Mouse (Mus musculus) cerebellum, adult 9-10 months (tissue): ENCODE data around the gene Rab4b.

Source experiments
- DNase-seq: peaks from one replicate; pipeline ENCODE4 v3.0.0; 2022

The Rab4b gene

GRCm38 (mm10) chr7:27178324-27179216 lies at the start of gene Rab4b:
Gene Rab4b (minus strand): TSS chr7:27178896.
- DNase-seq, result peak; percentile 100

DNA sequence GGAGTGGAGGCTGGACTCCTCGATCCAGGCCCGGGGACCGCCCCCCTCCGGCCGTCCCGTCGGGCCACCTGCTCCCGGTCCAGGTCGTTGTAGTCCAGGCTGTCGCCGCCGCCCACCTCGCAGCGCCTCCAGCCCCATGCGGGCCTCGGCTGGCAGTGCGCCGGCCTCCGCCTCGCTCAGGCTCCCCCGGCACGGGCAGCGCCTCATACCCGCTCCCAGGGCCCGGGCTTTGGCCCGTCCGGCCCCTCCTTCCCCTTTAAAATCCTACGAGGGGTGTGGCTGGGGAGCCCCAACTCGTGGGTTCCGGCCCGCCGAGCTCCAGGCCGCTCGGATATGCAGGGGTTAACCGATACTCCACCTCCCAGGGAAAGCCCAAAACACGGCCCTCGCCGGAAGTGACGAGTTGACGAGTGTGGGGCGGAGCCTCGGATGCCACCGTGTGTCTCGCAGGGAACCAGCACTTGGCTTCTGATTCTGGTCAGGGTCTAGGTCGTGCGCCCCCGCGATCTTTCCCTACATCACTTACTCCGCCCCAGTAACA lies 49.7 kb upstream of the Rab4b start, which contains the start of gene Itpkc:
Itpkc (minus strand) TSS at position 381 of the 541 bp plus-strand sequence.
- peak; percentile 89 for DNase-seq

DNA sequence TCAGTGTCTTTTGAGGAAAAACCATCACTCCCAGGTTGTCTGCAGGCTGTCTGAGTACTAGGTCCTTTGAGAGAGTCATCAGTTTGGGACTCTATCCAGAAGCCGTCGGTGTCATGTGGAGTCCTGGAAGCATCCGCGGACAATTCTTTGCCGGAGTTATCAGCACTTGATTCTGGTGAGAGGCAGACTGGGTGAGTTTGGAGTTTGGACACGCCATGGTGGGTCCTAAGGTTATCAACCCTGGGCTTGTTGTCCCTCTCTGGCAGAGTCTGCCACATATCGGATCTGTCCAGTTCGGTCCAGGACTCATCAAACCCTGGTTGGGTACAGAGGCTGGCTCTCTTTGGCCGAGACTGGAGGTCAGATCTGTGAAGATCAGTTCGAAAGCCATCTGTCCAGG lies 49.0 kb upstream of the Rab4b start:
- peak; percentile 77 for DNase-seq

- no peak for DNase-seq
These were observed 48.6 kb upstream of the Rab4b start for GRCm38 (mm10) chr7:27227276-27227675.

DNA sequence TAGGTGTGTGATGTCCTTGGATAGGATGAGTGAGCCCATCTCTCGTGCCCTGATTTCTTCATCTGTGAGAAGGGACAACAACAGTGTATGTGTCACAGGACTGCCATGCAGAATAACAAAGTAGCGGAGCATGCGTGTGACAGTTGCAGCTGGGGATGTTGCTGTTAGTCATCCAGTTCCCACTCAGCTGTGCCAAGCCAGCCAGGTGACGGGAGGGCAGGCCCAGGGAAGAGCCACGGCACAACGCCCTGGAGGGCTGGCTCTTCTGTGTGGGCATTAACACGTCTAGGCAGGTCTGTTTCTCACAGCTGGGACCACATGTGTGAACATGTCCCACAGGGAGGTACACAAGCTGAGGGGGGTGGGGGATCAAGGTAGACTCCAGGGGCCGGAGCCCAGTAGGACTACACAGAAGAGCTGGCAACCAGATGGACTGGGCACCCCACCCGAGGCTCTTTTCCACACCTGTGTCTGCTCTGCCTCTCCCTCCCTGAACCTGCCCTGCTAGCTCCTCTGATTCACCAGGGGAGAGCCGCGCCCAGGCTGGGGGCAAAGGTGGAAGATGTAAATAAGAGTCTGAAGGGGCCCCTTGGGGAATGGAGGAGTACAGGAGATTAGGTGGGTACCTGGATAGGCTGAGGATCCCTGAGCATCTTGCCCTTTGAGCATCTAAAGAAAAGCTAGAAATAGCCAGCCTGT lies 46.3 kb upstream of the Rab4b start:
- no peak for DNase-seq

- DNase-seq, result no peak
These were observed 43.8 kb upstream of the Rab4b start for GRCm38 (mm10) chr7:27222538-27222937.

GRCm38 (mm10) chr7:27221939-27222338 lies 43.2 kb upstream of the Rab4b start:
- no peak for DNase-seq

DNA sequence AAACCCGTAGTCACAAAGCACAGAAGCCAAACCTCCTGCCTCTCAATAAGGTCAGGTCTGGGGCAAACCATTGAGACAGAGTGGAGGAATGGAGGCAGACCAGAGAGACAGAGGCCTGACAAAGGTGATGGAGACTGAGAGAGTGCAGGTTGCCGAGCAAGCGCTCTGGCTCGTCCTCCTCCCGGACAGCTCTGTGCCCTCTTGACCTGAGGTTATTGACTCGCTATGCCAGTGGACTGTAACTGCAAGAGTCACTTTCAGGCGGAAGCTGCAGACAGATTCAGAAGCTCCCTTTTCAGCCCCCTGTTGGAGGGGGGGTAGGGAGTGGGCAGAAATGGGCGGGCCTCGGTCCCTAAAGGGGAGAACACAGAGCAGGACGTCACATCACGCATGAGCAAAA lies 41.2 kb upstream of the Rab4b start:
- DNase-seq, result no peak

GRCm38 (mm10) chr7:27218586-27218985 lies 39.9 kb upstream of the Rab4b start:
- peak; percentile 85 for DNase-seq

- no peak for DNase-seq
These were observed 33.9 kb upstream of the Rab4b start for GRCm38 (mm10) chr7:27212626-27213025.

GRCm38 (mm10) chr7:27203730-27204449 lies 25.2 kb upstream of the Rab4b start:
- peak; percentile 64 for DNase-seq

DNA sequence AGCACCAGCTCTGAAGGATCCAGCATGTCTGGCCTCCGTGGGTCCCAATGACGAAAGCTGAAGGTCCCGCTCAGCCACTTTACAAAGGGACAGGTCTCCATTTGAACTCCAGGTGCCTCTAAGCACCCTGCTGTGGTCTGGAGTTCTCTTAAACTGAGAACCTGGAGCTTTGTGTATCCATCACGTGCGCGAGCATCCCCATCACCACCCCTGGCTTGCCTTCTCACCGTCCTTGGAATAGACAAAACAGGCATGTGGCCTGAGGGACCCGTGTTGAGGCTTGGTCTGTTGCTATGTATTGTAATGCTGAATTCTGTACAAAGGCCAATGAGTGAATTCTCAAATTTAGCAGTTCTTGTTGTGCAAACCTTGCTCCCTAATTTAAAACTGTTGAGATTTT lies 20.1 kb upstream of the Rab4b start:
- DNase-seq, result no peak

DNA sequence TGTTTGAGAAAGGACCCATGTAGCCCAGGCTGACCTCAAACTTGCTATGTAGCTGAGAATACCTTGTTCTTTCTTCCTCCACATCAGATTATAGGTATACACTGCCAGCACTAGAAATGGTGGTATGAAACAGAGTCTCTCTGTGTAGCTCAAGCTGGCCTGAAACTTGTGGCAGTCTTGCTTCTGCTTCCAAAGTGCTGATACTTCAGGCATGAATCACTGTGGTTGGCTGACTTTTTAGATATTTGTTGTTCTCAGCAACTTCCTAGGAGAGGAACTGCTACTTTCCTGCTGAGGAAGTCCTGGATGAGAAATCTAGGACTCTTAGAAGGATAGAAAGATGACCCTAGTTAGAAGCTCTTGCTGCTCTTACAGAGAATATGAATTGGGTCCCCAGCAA lies 19.7 kb upstream of the Rab4b start:
- no peak for DNase-seq

- DNase-seq, result no peak
These were observed 18.9 kb upstream of the Rab4b start for GRCm38 (mm10) chr7:27197634-27198033.

DNA sequence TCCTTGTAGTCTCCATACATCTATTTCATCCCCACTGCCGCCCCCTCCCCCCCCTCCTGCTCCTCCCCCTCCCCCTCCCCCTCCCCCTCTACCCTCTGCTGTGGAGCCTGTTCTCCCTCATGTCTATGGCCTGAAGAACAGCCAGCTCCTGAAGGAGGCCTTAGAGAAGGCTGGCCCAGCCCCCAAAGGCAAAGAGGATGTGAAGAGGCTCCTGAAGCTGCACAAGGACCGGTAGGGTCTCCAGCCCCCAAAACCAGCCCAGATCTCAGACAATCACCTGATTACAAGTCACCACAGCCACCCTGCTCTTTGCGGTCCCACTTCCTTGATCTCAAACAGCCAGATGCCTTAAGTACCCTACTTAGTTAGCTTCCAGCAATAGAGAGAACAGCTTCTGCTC lies 18.4 kb upstream of the Rab4b start:
- DNase-seq, result no peak

DNA sequence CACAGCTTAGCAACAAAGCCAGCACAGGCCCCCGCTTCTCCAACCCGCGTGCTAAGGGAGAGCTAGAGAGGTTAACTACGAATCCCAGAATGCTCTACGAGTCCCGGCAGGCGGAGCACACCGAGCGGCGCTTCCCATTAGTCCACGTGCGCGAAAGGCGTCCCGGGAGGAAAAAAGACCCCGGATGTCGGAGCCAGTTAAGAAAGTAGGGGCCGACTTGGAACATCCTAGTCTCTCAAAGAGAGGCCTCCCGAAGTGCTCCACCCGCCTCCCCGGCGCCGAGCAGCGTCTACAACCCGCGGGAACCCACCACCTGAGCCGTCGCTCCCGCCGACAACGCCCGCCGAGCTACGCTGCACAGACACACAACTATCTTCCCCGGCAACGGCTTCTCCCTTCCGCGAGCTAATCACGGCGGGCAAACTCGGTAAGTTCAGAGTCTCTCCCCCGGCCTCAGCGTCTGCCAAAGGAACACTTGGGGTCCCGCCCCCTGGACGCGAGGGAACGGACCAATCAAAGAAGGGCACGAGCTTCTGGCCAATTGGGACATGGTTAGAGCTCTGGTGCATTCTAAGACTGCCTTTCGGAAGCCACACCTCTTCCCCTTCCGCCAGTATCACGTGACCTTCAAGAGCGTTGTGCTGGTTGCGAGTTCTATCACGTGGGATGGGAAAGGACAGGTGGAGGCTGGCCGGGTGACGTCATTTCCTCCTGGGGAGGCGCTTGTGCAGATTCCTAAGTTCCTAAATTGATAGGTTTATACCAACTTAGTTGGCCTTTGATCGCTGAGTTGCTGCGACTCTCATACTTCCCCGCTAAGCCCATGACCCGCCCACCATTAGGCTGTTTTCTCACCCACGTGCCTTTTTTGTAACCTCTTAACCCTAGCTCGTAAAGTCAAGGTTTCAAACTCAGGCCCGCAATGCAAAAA lies 17.2 kb upstream of the Rab4b start, which contains the start of the genes BC024978 and Snrpa:
BC024978 (plus strand) TSS at position 101 of the 931 bp plus-strand sequence.
Snrpa (minus strand) TSS at position 591 of the 931 bp plus-strand sequence.
- DNase-seq, result peak; percentile 99

DNA sequence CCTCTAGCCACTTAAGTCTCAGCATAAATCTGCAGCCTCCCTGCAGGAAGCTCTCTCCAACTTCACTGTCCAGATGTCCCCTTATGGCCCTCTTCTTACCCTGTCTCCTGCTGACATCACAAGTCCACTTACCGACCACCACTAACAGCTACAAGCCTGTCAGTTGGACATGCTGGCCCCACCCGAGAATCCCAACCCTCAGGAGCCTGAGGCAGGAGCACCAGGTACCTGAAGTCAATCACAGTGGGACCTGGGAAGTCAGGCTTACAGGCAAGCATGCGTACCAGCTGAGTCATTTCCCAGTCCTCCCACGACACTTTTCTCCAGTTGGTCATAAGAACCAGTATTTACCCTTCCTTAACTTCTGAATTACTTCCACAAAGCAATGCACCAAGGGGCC lies 15.0 kb upstream of the Rab4b start:
- DNase-seq, result no peak

- DNase-seq, result no peak
These were observed 13.7 kb upstream of the Rab4b start for GRCm38 (mm10) chr7:27192434-27192833.

- no peak for DNase-seq
These were observed 10.7 kb upstream of the Rab4b start for GRCm38 (mm10) chr7:27189271-27189931.

DNA sequence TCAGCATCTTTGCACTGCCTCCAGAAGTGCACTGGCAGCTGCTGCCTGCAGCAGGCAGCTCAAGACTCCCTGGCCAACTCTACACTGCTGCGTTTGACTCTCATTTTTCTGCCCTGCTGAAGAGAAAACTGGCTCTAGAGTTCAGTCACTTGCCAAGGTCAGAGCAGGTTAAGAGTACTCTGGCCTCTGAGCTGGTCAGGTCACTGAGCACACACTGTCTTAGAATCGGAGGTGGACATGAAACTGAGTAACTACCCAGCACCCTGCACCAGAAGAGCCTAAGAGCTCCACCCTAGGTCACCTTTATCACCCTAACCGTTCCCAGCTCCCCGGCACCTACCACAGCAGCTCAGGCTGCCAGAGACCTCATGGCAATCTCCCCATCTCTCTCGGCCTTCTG lies 7.3 kb upstream of the Rab4b start:
- no peak for DNase-seq

DNA sequence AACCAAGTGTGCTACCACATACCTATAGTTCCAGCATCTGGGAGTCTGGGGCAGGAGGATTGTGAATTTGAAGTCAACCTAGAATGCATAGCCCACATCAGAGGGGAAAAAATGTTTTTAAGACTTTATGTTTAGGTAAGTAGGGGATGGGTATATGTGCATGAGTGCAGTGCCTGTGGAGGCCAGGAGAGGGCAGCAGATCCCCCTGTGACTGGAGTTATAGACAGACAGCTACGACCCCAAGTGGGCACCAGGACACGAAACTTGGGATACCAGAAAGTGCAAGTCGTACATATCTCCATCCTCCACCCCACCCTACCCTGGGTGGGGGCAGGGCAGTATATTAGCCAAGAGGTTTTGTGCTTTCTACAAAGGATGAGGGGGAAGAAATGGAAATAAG lies 6.3 kb upstream of the Rab4b start:
- DNase-seq, result no peak
